Mouse (Mus musculus): Measurements from ENCODE around the gene Gpr182. TPM values are rescaled to one million over a fixed set of nuclear protein-coding genes. Genes with fewer than 3 reads are reported as not detected.

The Gpr182 gene
- polyA plus RNA-seq, 1 experiment from 2014 or later: 0.39 TPM

GRCm38 (mm10) chr10:127745886-127746285 lies 5.6 kb downstream of the Gpr182 start:
- no peak overlapping the region for H3K27ac ChIP-seq (ENCODE audit: low read depth)
- ATAC-seq (replicated peaks; ENCODE audit: low FRiP score, low TSS enrichment, low read depth): no peak
- 79% methylated on average over 5 of the region's 5 CpGs for WGBS
- no peaks in the 10 kb centered on the region for H3K27me3 ChIP-seq (replicated peaks; ENCODE audit: control insufficient read depth, insufficient read depth, low read length)
- DNase-seq (ENCODE audit: low spot score): no peak
- H3K9me3 ChIP-seq (ENCODE audit: control insufficient read depth, low read length): no peaks in the 10 kb centered on the region
- no peak overlapping the region for H3K9ac ChIP-seq (ENCODE audit: low read length)
- no peak overlapping the region for H3K4me3 ChIP-seq (ENCODE audit: low read depth, low read length)
- no peak overlapping the region for H3K4me2 ChIP-seq (ENCODE audit: low read length)
- H3K4me1 ChIP-seq (replicated peaks; ENCODE audit: control insufficient read depth, insufficient read depth, low read length): peaks cover 13% of the 10 kb centered on the region
- peaks cover 55% of the 10 kb centered on the region for H3K36me3 ChIP-seq (ENCODE audit: control insufficient read depth, insufficient read depth, low read length)

- peaks cover 55% of the 10 kb centered on the region for H3K36me3 ChIP-seq (ENCODE audit: control insufficient read depth, insufficient read depth, low read length)
- ATAC-seq (replicated peaks; ENCODE audit: low FRiP score, low TSS enrichment, low read depth): no peak
Measured at GRCm38 (mm10) chr10:127744661-127745060, 6.9 kb downstream of the Gpr182 start.

GRCm38 (mm10) chr10:127739661-127740161 lies 11.8 kb downstream of the Gpr182 start:
- ATAC-seq (replicated peaks; ENCODE audit: low FRiP score, low TSS enrichment, low read depth): peak; percentile 59
- H3K4me1 ChIP-seq (replicated peaks; ENCODE audit: control insufficient read depth, insufficient read depth, low read length): peaks cover 18% of the 10 kb centered on the region
- WGBS: under 1% methylated on average over 33 of the region's 55 CpGs
- DNase-seq (ENCODE audit: low spot score): peak; percentile 79
- no peaks in the 10 kb centered on the region for H3K27me3 ChIP-seq (replicated peaks; ENCODE audit: control insufficient read depth, insufficient read depth, low read length)
- H3K36me3 ChIP-seq (ENCODE audit: control insufficient read depth, insufficient read depth, low read length): peaks cover 34% of the 10 kb centered on the region
- peak overlapping the region; percentile 96 for H3K9ac ChIP-seq (ENCODE audit: low read length)
- H3K9me3 ChIP-seq (ENCODE audit: control insufficient read depth, low read length): no peaks in the 10 kb centered on the region
- peak overlapping the region; percentile 79 for H3K27ac ChIP-seq (ENCODE audit: low read depth)
- peak overlapping the region; percentile 87 for H3K4me3 ChIP-seq (ENCODE audit: low read depth, low read length)
- peak overlapping the region; percentile 86 for H3K4me2 ChIP-seq (ENCODE audit: low read length)

More at GRCm38 (mm10) chr10:127744661-127745060, 6.9 kb downstream of the Gpr182 start:
- WGBS: 68% methylated on average over 5 of the region's 5 CpGs
- Histone ChIP-seq H3K9ac (ENCODE audit: low read length) (no peak overlapping the region), H3K4me1 (replicated peaks; ENCODE audit: control insufficient read depth, insufficient read depth, low read length) (peaks cover 22% of the 10 kb centered on the region), H3K27me3 (replicated peaks; ENCODE audit: control insufficient read depth, insufficient read depth, low read length) (no peaks in the 10 kb centered on the region), H3K4me3 (ENCODE audit: low read depth, low read length) (no peak overlapping the region), H3K9me3 (ENCODE audit: control insufficient read depth, low read length) (no peaks in the 10 kb centered on the region), H3K4me2 (ENCODE audit: low read length) (no peak overlapping the region), H3K27ac (ENCODE audit: low read depth) (no peak overlapping the region)
- peak; percentile 69 for DNase-seq (ENCODE audit: low spot score)

- Histone ChIP-seq H3K27me3 (replicated peaks; ENCODE audit: control insufficient read depth, insufficient read depth, low read length) (no peaks in the 10 kb centered on the region), H3K9me3 (ENCODE audit: control insufficient read depth, low read length) (no peaks in the 10 kb centered on the region), H3K4me2 (ENCODE audit: low read length) (peak within 1 kb of the TSS; percentile 86), H3K4me3 (ENCODE audit: low read depth, low read length) (peak within 1 kb of the TSS; percentile 87), H3K36me3 (ENCODE audit: control insufficient read depth, insufficient read depth, low read length) (peaks cover 28% of the 10 kb centered on the region), H3K9ac (ENCODE audit: low read length) (peak within 1 kb of the TSS; percentile 96), H3K27ac (ENCODE audit: low read depth) (peak within 1 kb of the TSS; percentile 79), H3K4me1 (replicated peaks; ENCODE audit: control insufficient read depth, insufficient read depth, low read length) (peaks cover 18% of the 10 kb centered on the region)
- peak; percentile 74 for ATAC-seq (replicated peaks; ENCODE audit: low FRiP score, low TSS enrichment, low read depth)
- 2% methylated on average over 29 of the region's 61 CpGs for WGBS
- peak; percentile 89 for DNase-seq (ENCODE audit: low spot score)
Measured at GRCm38 (mm10) chr10:127739083-127739660, 12.4 kb downstream of the Gpr182 start, which contains the start of gene Zbtb39. Gene Zbtb39 (plus strand): TSS chr10:127739538.

GRCm38 (mm10) chr10:127738151-127738882 lies 13.2 kb downstream of the Gpr182 start:
- DNase-seq (ENCODE audit: low spot score): peak; percentile 69
- WGBS: 40% methylated on average over 13 of the region's 13 CpGs
- peaks cover 20% of the 10 kb centered on the region for H3K36me3 ChIP-seq (ENCODE audit: control insufficient read depth, insufficient read depth, low read length)
- H3K27me3 ChIP-seq (replicated peaks; ENCODE audit: control insufficient read depth, insufficient read depth, low read length): no peaks in the 10 kb centered on the region
- peak overlapping the region; percentile 79 for H3K27ac ChIP-seq (ENCODE audit: low read depth)
- H3K4me3 ChIP-seq (ENCODE audit: low read depth, low read length): peak overlapping the region; percentile 87; the same call in 1 of the 2 replicates
- peak overlapping the region; percentile 49 for H3K4me2 ChIP-seq (ENCODE audit: low read length)
- ATAC-seq (replicated peaks; ENCODE audit: low FRiP score, low TSS enrichment, low read depth): peak; percentile 28
- H3K9me3 ChIP-seq (ENCODE audit: control insufficient read depth, low read length): no peaks in the 10 kb centered on the region
- H3K4me1 ChIP-seq (replicated peaks; ENCODE audit: control insufficient read depth, insufficient read depth, low read length): peaks cover 18% of the 10 kb centered on the region
- peak overlapping the region; percentile 96; the same call in 1 of the 2 replicates for H3K9ac ChIP-seq (ENCODE audit: low read length)

GRCm38 (mm10) chr10:127737552-127737951 lies 14.0 kb downstream of the Gpr182 start:
- 24% methylated on average over 2 of the region's 2 CpGs for WGBS
- Histone ChIP-seq H3K4me2 (ENCODE audit: low read length) (no peak overlapping the region), H3K36me3 (ENCODE audit: control insufficient read depth, insufficient read depth, low read length) (peaks cover 12% of the 10 kb centered on the region), H3K4me1 (replicated peaks; ENCODE audit: control insufficient read depth, insufficient read depth, low read length) (peaks cover 18% of the 10 kb centered on the region), H3K27me3 (replicated peaks; ENCODE audit: control insufficient read depth, insufficient read depth, low read length) (no peaks in the 10 kb centered on the region), H3K4me3 (ENCODE audit: low read depth, low read length) (no peak overlapping the region), H3K9ac (ENCODE audit: low read length) (no peak overlapping the region), H3K27ac (ENCODE audit: low read depth) (no peak overlapping the region), H3K9me3 (ENCODE audit: control insufficient read depth, low read length) (no peaks in the 10 kb centered on the region)
- DNase-seq (ENCODE audit: low spot score) (no peak), ATAC-seq (replicated peaks; ENCODE audit: low FRiP score, low TSS enrichment, low read depth) (no peak)

GRCm38 (mm10) chr10:127736916-127737315 lies 14.6 kb downstream of the Gpr182 start:
- ATAC-seq (replicated peaks; ENCODE audit: low FRiP score, low TSS enrichment, low read depth) (no peak), DNase-seq (ENCODE audit: low spot score) (no peak)
- no peak overlapping the region for H3K9ac ChIP-seq (ENCODE audit: low read length)
- H3K9me3 ChIP-seq (ENCODE audit: control insufficient read depth, low read length): no peaks in the 10 kb centered on the region
- H3K4me1 ChIP-seq (replicated peaks; ENCODE audit: control insufficient read depth, insufficient read depth, low read length): peaks cover 18% of the 10 kb centered on the region
- H3K36me3 ChIP-seq (ENCODE audit: control insufficient read depth, insufficient read depth, low read length): peaks cover 6% of the 10 kb centered on the region
- no peak overlapping the region for H3K4me2 ChIP-seq (ENCODE audit: low read length)
- no peak overlapping the region for H3K4me3 ChIP-seq (ENCODE audit: low read depth, low read length)
- no peaks in the 10 kb centered on the region for H3K27me3 ChIP-seq (replicated peaks; ENCODE audit: control insufficient read depth, insufficient read depth, low read length)
- 67% methylated on average over 4 of the region's 4 CpGs for WGBS
- H3K27ac ChIP-seq (ENCODE audit: low read depth): no peak overlapping the region

- Histone ChIP-seq H3K4me1 (replicated peaks; ENCODE audit: control insufficient read depth, insufficient read depth, low read length) (peaks cover 21% of the 10 kb centered on the region), H3K4me3 (ENCODE audit: low read depth, low read length) (no peak overlapping the region), H3K27ac (ENCODE audit: low read depth) (no peak overlapping the region), H3K4me2 (ENCODE audit: low read length) (no peak overlapping the region), H3K9ac (ENCODE audit: low read length) (no peak overlapping the region), H3K27me3 (replicated peaks; ENCODE audit: control insufficient read depth, insufficient read depth, low read length) (no peaks in the 10 kb centered on the region), H3K9me3 (ENCODE audit: control insufficient read depth, low read length) (no peaks in the 10 kb centered on the region), H3K36me3 (ENCODE audit: control insufficient read depth, insufficient read depth, low read length) (no peaks in the 10 kb centered on the region)
- 75% methylated on average over 2 of the region's 2 CpGs for whole genome bisulfite sequencing
- no peak for DNase-seq (ENCODE audit: low spot score)
- ATAC-seq (replicated peaks; ENCODE audit: low FRiP score, low TSS enrichment, low read depth): no peak
Measured at GRCm38 (mm10) chr10:127736266-127736665, 15.3 kb downstream of the Gpr182 start.
